Mouse (Mus musculus) testis, adult 2 months (tissue): ENCODE data around the gene Ubtd1. TPM values are rescaled to one million over a fixed set of nuclear protein-coding genes. Genes with fewer than 3 reads are reported as not detected.
"Not testable (repeated sequence)": the region's sequence is repeated elsewhere in the genome, so short reads cannot be mapped to it uniquely, and the experiment has no call there.

ENCODE experiments used
- H3K27ac ChIP-seq: fragments of 200-500 bp; 2 replicates; pipeline ENCODE4 v1.5.1; 2012; ENCODE audit warnings: low read depth, low read length; ENCODE audit not compliant: control insufficient read depth, insufficient read depth
- H3K27me3 ChIP-seq: fragments of 200-500 bp; 2 replicates; pipeline ENCODE4 v1.6.1; 2012; ENCODE audit warnings: mild to moderate bottlenecking, low read length, moderate library complexity; ENCODE audit not compliant: control insufficient read depth, insufficient read depth
- H3K36me3 ChIP-seq: fragments of 200-500 bp; 2 replicates; pipeline ENCODE4 v1.6.1; 2012; ENCODE audit warnings: mild to moderate bottlenecking, low read length; ENCODE audit not compliant: control insufficient read depth, insufficient read depth
- H3K4me1 ChIP-seq: fragments of 200-500 bp; 2 replicates; pipeline ENCODE4 v1.6.1; 2012; ENCODE audit warnings: low read length; ENCODE audit not compliant: control insufficient read depth, insufficient read depth
- H3K4me3 ChIP-seq: fragments of 200-500 bp; 2 replicates; pipeline ENCODE4 v1.5.1; 2012; ENCODE audit warnings: low read depth, mild to moderate bottlenecking, low read length, moderate library complexity, mixed read lengths; ENCODE audit not compliant: control insufficient read depth
- CTCF ChIP-seq: fragments of 200-500 bp; IDR thresholded peaks from 2 replicates; pipeline ENCODE4 v1.5.1; 2012; ENCODE audit warnings: low read depth, mild to moderate bottlenecking, inconsistent platforms, low read length, moderate library complexity; ENCODE audit not compliant: control insufficient read depth, insufficient read depth, insufficient replicate concordance
- POLR2A ChIP-seq: fragments of 200-500 bp; IDR thresholded peaks from 2 replicates; pipeline ENCODE4 v1.6.1; 2012; ENCODE audit warnings: low read depth, mild to moderate bottlenecking, inconsistent platforms, low read length, moderate library complexity; ENCODE audit not compliant: control insufficient read depth
- polyA plus RNA-seq: library from polyadenylated mRNA; depleted of rRNA; stranded (reverse); fragments of >200 nt; gene quantifications from 2 replicates; pipeline ENCODE4 v1.2.3, GENCODE M21; 2012; rRNA removed

Ubtd1 gene
- polyA plus RNA-seq, 1 experiment, result 282 TPM

DNA sequence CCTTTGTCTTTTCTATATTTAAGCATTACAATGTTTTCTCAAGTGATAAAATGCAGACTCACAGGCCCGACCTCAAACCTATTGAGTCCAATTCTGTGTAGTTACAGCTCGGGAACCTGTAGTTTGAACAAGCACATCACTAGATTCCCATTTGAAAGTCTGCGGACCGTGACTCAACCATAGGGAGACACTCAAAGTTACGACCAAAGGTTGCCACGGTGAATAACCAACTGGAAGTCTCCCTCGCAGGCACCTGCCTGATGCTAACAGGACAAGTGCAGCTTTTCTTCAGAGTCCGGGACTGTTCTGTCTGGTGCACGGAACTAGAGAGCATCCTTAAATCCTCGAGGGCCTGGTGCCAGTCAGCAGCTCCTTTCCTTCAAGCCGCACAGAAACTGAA is 98.9 kb downstream of the Ubtd1 start:
- no peaks in the 10 kb centered on the region for H3K27me3 ChIP-seq
- no peaks in the 10 kb centered on the region; the same call in 1 of the 2 replicates for H3K36me3 ChIP-seq
- H3K4me3 ChIP-seq, result no peak overlapping the region
- H3K4me1 ChIP-seq, result no peaks in the 10 kb centered on the region
- TF ChIP-seq POLR2A, result no peak
- no peak for TF ChIP-seq CTCF
- no peak overlapping the region for H3K27ac ChIP-seq

DNA sequence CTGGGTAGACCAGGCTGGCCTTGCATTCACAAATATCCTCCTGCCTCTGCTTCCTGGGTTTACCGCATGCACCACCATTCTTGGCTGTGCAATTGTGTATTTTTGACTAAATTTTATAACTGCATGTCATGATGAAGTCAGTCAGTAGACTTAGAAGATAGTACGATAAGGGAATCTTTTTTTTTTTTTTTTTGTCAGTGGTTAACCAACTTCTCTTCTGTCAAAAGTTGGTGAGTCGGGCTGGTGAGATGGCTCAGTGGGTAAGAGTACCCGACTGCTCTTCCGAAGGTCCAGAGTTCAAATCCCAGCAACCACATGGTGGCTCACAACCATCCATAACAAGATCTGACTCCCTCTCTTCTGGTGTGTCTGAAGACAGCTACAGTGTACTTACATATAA is 100.0 kb downstream of the Ubtd1 start:
- not testable (repeated sequence) for H3K4me3 ChIP-seq, H3K36me3 ChIP-seq, H3K27me3 ChIP-seq, H3K4me1 ChIP-seq, H3K27ac ChIP-seq

Other genes starting within 250 kb of the Ubtd1 start
- 9.6 and 11.7 TPM in 2 replicates for gene Slit1, start 238.1 kb upstream of the Ubtd1 start, polyA plus RNA-seq
- 33.9 and 39.1 TPM in 2 replicates for gene Arhgap19, start 179.7 kb upstream of the Ubtd1 start, polyA plus RNA-seq
- gene Frat1, start 151.8 kb upstream of the Ubtd1 start, polyA plus RNA-seq, result 103 and 140 TPM in 2 replicates
- gene Frat2, start 133.6 kb upstream of the Ubtd1 start, polyA plus RNA-seq, result 47.7 and 64.2 TPM in 2 replicates
- gene Rrp12, start 85.6 kb upstream of the Ubtd1 start, polyA plus RNA-seq, result 29.5 and 32.3 TPM in 2 replicates
- gene Pgam1, start 69.8 kb upstream of the Ubtd1 start, polyA plus RNA-seq, result 58.2 and 64.2 TPM in 2 replicates
- 27.5 and 28.5 TPM in 2 replicates for gene Exosc1, start 48.3 kb upstream of the Ubtd1 start, polyA plus RNA-seq
- gene Zdhhc16, start 48.3 kb upstream of the Ubtd1 start, polyA plus RNA-seq, result 34.8 and 44.9 TPM in 2 replicates
- gene Mms19, start 606 bp upstream of the Ubtd1 start, polyA plus RNA-seq, result 45.8 and 46.5 TPM in 2 replicates
- 0.62 and 0.63 TPM in 2 replicates for gene Ankrd2, start 54.2 kb downstream of the Ubtd1 start, polyA plus RNA-seq
- 10.8 and 11.7 TPM in 2 replicates for gene Hoga1, start 63.8 kb downstream of the Ubtd1 start, polyA plus RNA-seq
- gene 4933411K16Rik, start 70.5 kb downstream of the Ubtd1 start, polyA plus RNA-seq, result 1,397 and 1,535 TPM in 2 replicates
- 190 TPM in 2 replicates for gene Morn4, start 104.6 kb downstream of the Ubtd1 start, polyA plus RNA-seq
- gene Pi4k2a, start 108.7 kb downstream of the Ubtd1 start, polyA plus RNA-seq, result 27.2 and 27.8 TPM in 2 replicates
- 8.4 and 10.8 TPM in 2 replicates for gene Avpi1, start 147.3 kb downstream of the Ubtd1 start, polyA plus RNA-seq
- gene Marveld1, start 165.6 kb downstream of the Ubtd1 start, polyA plus RNA-seq, result 5.5 and 5.9 TPM in 2 replicates
- gene Zfyve27, start 182.2 kb downstream of the Ubtd1 start, polyA plus RNA-seq, result 57.8 and 60.3 TPM in 2 replicates
- gene Sfrp5, start 220.5 kb downstream of the Ubtd1 start, polyA plus RNA-seq, result 0.10 TPM in 1 of 2 replicates, not detected in the other